14 mouse cellular contexts compared by ENCODE assay signal in genomic region chr6:77511805-77512204, GRCm38 (mm10).
DNase-seq lines count a peak whose midpoint lies in the region; ATAC-seq and TF ChIP-seq lines count a peak whose summit lies in the region.
"Had no signal": no experiment of that assay in that cellular context is flagged by ENCODE, and none has a peak within 500 bp of the region (broad histone marks: within the 10 kb centered on the region; RNA-seq: fewer than 3 reads in every experiment).

No protein-coding gene starts in this region.

- no peaks in the 10 kb centered on the region for H3K27me3 ChIP-seq in hindbrain, embryonic 12.5 days
- no peaks in the 10 kb centered on the region for H3K27me3 ChIP-seq in hindbrain, embryonic 11.5 days (ENCODE audit: control insufficient read depth, insufficient read depth, low read length)
- H3K27me3 ChIP-seq in midbrain, postnatal 0 days (ENCODE audit: insufficient read depth, low read length) = no peaks in the 10 kb centered on the region
- no peaks in the 10 kb centered on the region for H3K27me3 ChIP-seq in midbrain, embryonic 16.5 days (ENCODE audit: control insufficient read depth, insufficient read depth, low read depth, low read length)
- H3K27me3 ChIP-seq: embryonic facial prominence, embryonic 12.5 days had no signal

- H3K9ac ChIP-seq in hindbrain, embryonic 12.5 days = no peak overlapping the region
- no peak overlapping the region for H3K9ac ChIP-seq in hindbrain, embryonic 11.5 days (ENCODE audit: low read depth, low read length)
- H3K9ac ChIP-seq in midbrain, postnatal 0 days (replicated peaks; ENCODE audit: low read length, poor library complexity, severe bottlenecking) = no peak overlapping the region
- H3K9ac ChIP-seq in midbrain, embryonic 16.5 days (ENCODE audit: low read depth, low read length) = no peak overlapping the region
- H3K9ac ChIP-seq: embryonic facial prominence, embryonic 12.5 days; lung, embryonic 14.5 days had no signal

- H3K4me2 ChIP-seq in hindbrain, embryonic 12.5 days (replicated peaks) = no peak overlapping the region
- no peak overlapping the region for H3K4me2 ChIP-seq in hindbrain, embryonic 11.5 days (replicated peaks; ENCODE audit: low read depth, low read length)
- H3K4me2 ChIP-seq in midbrain, postnatal 0 days (ENCODE audit: low read depth, low read length, poor library complexity, severe bottlenecking) = no peak overlapping the region
- H3K4me2 ChIP-seq in midbrain, embryonic 16.5 days (ENCODE audit: low read length) = no peak overlapping the region
- H3K4me2 ChIP-seq: embryonic facial prominence, embryonic 12.5 days; liver, embryonic 11.5 days; lung, embryonic 14.5 days had no signal

- no peaks in the 10 kb centered on the region for H3K9me3 ChIP-seq in hindbrain, embryonic 12.5 days (replicated peaks)
- H3K9me3 ChIP-seq in hindbrain, embryonic 11.5 days (ENCODE audit: control insufficient read depth, low read length) = no peaks in the 10 kb centered on the region
- no peaks in the 10 kb centered on the region for H3K9me3 ChIP-seq in midbrain, postnatal 0 days (ENCODE audit: low read length)
- no peaks in the 10 kb centered on the region for H3K9me3 ChIP-seq in midbrain, embryonic 16.5 days (replicated peaks; ENCODE audit: control insufficient read depth, low read length, poor library complexity, severe bottlenecking)
- H3K9me3 ChIP-seq: embryonic facial prominence, embryonic 12.5 days had no signal

- peak overlapping the region; percentile 17; the same call in 1 of the 2 replicates for H3K27ac ChIP-seq in hindbrain, embryonic 12.5 days
- no peak overlapping the region for H3K27ac ChIP-seq in hindbrain, embryonic 11.5 days (ENCODE audit: low read depth, low read length)
- no peak overlapping the region for H3K27ac ChIP-seq in midbrain, postnatal 0 days (ENCODE audit: low read depth, low read length)
- H3K27ac ChIP-seq in midbrain, embryonic 16.5 days (ENCODE audit: low read length) = no peak overlapping the region
- H3K27ac ChIP-seq: embryonic facial prominence, embryonic 12.5 days had no signal

- H3K36me3 ChIP-seq in hindbrain, embryonic 12.5 days = no peaks in the 10 kb centered on the region
- no peaks in the 10 kb centered on the region for H3K36me3 ChIP-seq in hindbrain, embryonic 11.5 days (ENCODE audit: control insufficient read depth, insufficient read depth, low read length)
- H3K36me3 ChIP-seq in midbrain, postnatal 0 days (ENCODE audit: insufficient read depth, low read length) = no peaks in the 10 kb centered on the region
- no peaks in the 10 kb centered on the region for H3K36me3 ChIP-seq in midbrain, embryonic 16.5 days (ENCODE audit: control insufficient read depth, insufficient read depth, low read length)
- H3K36me3 ChIP-seq: embryonic facial prominence, embryonic 12.5 days; G1E had no signal

- peaks cover 8% of the 10 kb centered on the region; the same call in 1 of the 2 replicates for H3K4me1 ChIP-seq in hindbrain, embryonic 12.5 days
- H3K4me1 ChIP-seq in hindbrain, embryonic 11.5 days (replicated peaks; ENCODE audit: control insufficient read depth, insufficient read depth, low read length) = no peaks in the 10 kb centered on the region
- no peaks in the 10 kb centered on the region for H3K4me1 ChIP-seq in midbrain, postnatal 0 days (ENCODE audit: insufficient read depth, low read length)
- H3K4me1 ChIP-seq in midbrain, embryonic 16.5 days (ENCODE audit: control insufficient read depth, insufficient read depth, low read length) = peaks cover 13% of the 10 kb centered on the region

- DNase-seq in hindbrain, embryonic 11.5 days (ENCODE audit: low spot score) = no peak
- peak; percentile 45 for DNase-seq in midbrain, postnatal 0 days (ENCODE audit: low spot score)
- peak; percentile 14 for DNase-seq in neural tube, embryonic 10.5 days (ENCODE audit: extremely low spot score, low spot score)
- no peak for DNase-seq in layer of hippocampus, postnatal 36 days
- DNase-seq in natural killer cell, adult 2 months (ENCODE audit: low spot score in 2 of 2) = no peak
- DNase-seq: adrenal gland, adult 8-10 months; gastrocnemius, postnatal 14 days; lung, embryonic 14.5 days; thymus, adult 2 months had no signal

- no peak for ATAC-seq in hindbrain, embryonic 12.5 days (ENCODE audit: low FRiP score)
- no peak for ATAC-seq in hindbrain, embryonic 11.5 days (ENCODE audit: low FRiP score)
- no peak for ATAC-seq in midbrain, postnatal 0 days (ENCODE audit: low FRiP score)
- no peak for ATAC-seq in midbrain, embryonic 16.5 days

- no peak overlapping the region for H3K4me3 ChIP-seq in hindbrain, embryonic 12.5 days
- H3K4me3 ChIP-seq in hindbrain, embryonic 11.5 days (ENCODE audit: low read depth, low read length) = no peak overlapping the region
- no peak overlapping the region for H3K4me3 ChIP-seq in midbrain, postnatal 0 days (ENCODE audit: low read depth, low read length)
- no peak overlapping the region for H3K4me3 ChIP-seq in midbrain, embryonic 16.5 days (ENCODE audit: low read depth, low read length)
- H3K4me3 ChIP-seq: embryonic facial prominence, embryonic 12.5 days had no signal

- no peak for TF ChIP-seq CTCF in midbrain, postnatal 0 days (IDR thresholded peaks at IDR 0.05)

- 6% methylated on average over 5 of the region's 5 CpGs for WGBS in hindbrain, embryonic 12.5 days
- 4% methylated on average over 5 of the region's 5 CpGs for WGBS in hindbrain, embryonic 11.5 days
- WGBS in midbrain, postnatal 0 days = 11% methylated on average over 5 of the region's 5 CpGs
- 6% methylated on average over 5 of the region's 5 CpGs for WGBS in midbrain, embryonic 16.5 days

Comparison
In these comparisons a context has a peak if more than half of its experiments do, and no peak if none do; other contexts are left out.
1. DNase-seq: peak in midbrain, postnatal 0 days (single experiment) and neural tube, embryonic 10.5 days (single experiment); none in hindbrain, embryonic 11.5 days (single experiment), layer of hippocampus, postnatal 36 days (0 of 2) and natural killer cell, adult 2 months (0 of 2).